In the genomic region with DNA sequence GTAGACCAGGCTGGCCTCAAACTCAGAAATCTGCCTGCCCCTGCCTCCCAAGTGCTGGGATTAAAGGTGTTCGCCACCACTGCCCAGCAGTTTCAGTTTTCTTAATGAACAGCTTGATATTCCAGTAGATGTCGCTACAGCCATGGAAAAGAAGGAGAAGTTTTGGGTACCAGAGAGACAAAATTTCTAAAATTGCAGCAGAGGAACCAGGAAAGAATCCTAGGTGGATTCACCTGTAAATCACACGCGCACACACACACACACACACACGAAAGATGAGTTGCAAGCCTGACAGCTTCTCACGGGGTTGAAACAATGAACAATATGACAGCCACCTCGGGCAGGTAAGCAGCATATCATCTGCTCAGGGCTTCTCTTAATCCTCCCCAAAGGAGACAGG, we compare ENCODE assay signal across 9 mouse cellular contexts. TPM values are rescaled to one million over a fixed set of nuclear protein-coding genes. Genes with fewer than 3 reads are reported as not detected.
DNase-seq lines count a peak whose midpoint lies in the region; ATAC-seq and TF ChIP-seq lines count a peak whose summit lies in the region.
"Had no signal": no experiment of that assay in that cellular context is flagged by ENCODE, and none has a peak within 500 bp of the region (broad histone marks: within the 10 kb centered on the region; RNA-seq: fewer than 3 reads in every experiment).

No protein-coding gene starts in this region.

- peaks cover 4% of the 10 kb centered on the region; the same call in 1 of the 2 replicates for H3K4me1 ChIP-seq in forebrain, embryonic 14.5 days (ENCODE audit: control insufficient read depth, insufficient read depth, low read length)
- H3K4me1 ChIP-seq in forebrain, embryonic 12.5 days = no peaks in the 10 kb centered on the region
- no peaks in the 10 kb centered on the region for H3K4me1 ChIP-seq in MEL (ENCODE audit: control insufficient read depth in 1 of 2, insufficient read depth in 2 of 2, low read length in 2 of 2)
- H3K4me1 ChIP-seq: megakaryocyte, embryonic 14.5 days had no signal

- intact Hi-C loops in left cerebral cortex, adult 2 months (cut with DNase I) = loop anchor here (1.0 to 5.0 kb wide), 2 partner anchors 352 to 493 kb away; no protein-coding TSS in a partner anchor
- intact Hi-C loops in left cerebral cortex, postnatal 4 days (cut with DNase I) = loop anchor here (5.0 kb wide), 1 partner anchor 353 kb away; no protein-coding TSS in a partner anchor

- no peaks in the 10 kb centered on the region for H3K9me3 ChIP-seq in forebrain, embryonic 14.5 days (replicated peaks; ENCODE audit: control insufficient read depth, low read length)
- no peaks in the 10 kb centered on the region for H3K9me3 ChIP-seq in forebrain, embryonic 12.5 days
- H3K9me3 ChIP-seq in MEL (replicated peaks; ENCODE audit: insufficient read depth, low read length) = no peaks in the 10 kb centered on the region
- H3K9me3 ChIP-seq: megakaryocyte, embryonic 14.5 days had no signal

- H3K27me3 ChIP-seq in forebrain, embryonic 14.5 days (replicated peaks; ENCODE audit: control insufficient read depth, insufficient read depth, low read length) = no peaks in the 10 kb centered on the region
- no peaks in the 10 kb centered on the region for H3K27me3 ChIP-seq in forebrain, embryonic 12.5 days
- no peaks in the 10 kb centered on the region for H3K27me3 ChIP-seq in MEL (ENCODE audit: control insufficient read depth in 1 of 2, insufficient read depth in 2 of 2, low read length in 2 of 2)

- TF ChIP-seq CTCF in left cerebral cortex, adult 2 months (IDR thresholded peaks at IDR 0.05) = peak; percentile 65
- TF ChIP-seq CTCF in MEL (IDR thresholded peaks at IDR 0.05 in 2 of 3, conservative IDR thresholded peaks at IDR 0.05 in 1 of 3; ENCODE audit: control insufficient read depth in 1 of 3, insufficient read depth in 1 of 3, low read depth in 2 of 3, low read length in 3 of 3, poor library complexity in 1 of 3, severe bottlenecking in 1 of 3) = peak in 1 of 3 experiments; percentile 36; a peak in 2 of 6 replicates

- no peak for TF ChIP-seq POLR2A in MEL (IDR thresholded peaks at IDR 0.05; ENCODE audit: control insufficient read depth in 1 of 2, insufficient read depth in 1 of 2, low read depth in 1 of 2, low read length in 2 of 2, poor library complexity in 1 of 2)

- no peak overlapping the region for H3K4me2 ChIP-seq in forebrain, embryonic 14.5 days (ENCODE audit: low read length)
- H3K4me2 ChIP-seq in forebrain, embryonic 12.5 days = no peak overlapping the region

- H3K9ac ChIP-seq in forebrain, embryonic 14.5 days (ENCODE audit: low read length) = no peak overlapping the region
- no peak overlapping the region for H3K9ac ChIP-seq in forebrain, embryonic 12.5 days
- H3K9ac ChIP-seq in MEL (ENCODE audit: control insufficient read depth, low read depth, low read length, poor library complexity, severe bottlenecking) = no peak overlapping the region

- TF ChIP-seq RAD21 in MEL (IDR thresholded peaks at IDR 0.05; ENCODE audit: low read depth, low read length) = peak; percentile 42

- no peak overlapping the region for H3K27ac ChIP-seq in forebrain, embryonic 14.5 days (ENCODE audit: low read depth, low read length)
- H3K27ac ChIP-seq in forebrain, embryonic 12.5 days = no peak overlapping the region
- H3K27ac ChIP-seq in left cerebral cortex, adult 2 months = no peak overlapping the region
- no peak overlapping the region for H3K27ac ChIP-seq in MEL (ENCODE audit: control insufficient read depth, low read depth, low read length)

- DNase-seq in forebrain, embryonic 14.5 days (ENCODE audit: low spot score) = peak; percentile 68
- no peak for DNase-seq in left cerebral cortex, adult 2 months (ENCODE audit: extremely low spot score in 1 of 2, low spot score in 2 of 2)
- no peak for DNase-seq in left cerebral cortex, postnatal 4 days
- no peak for DNase-seq in MEL (ENCODE audit: low read depth, low spot score)
- DNase-seq in lung, postnatal 25 days (ENCODE audit: low spot score) = peak; percentile 18
- no peak for DNase-seq in urinary bladder, postnatal 14 days (ENCODE audit: low spot score)

- WGBS in forebrain, embryonic 14.5 days = 27% methylated on average over 7 of the region's 7 CpGs
- WGBS in forebrain, embryonic 12.5 days = 41% methylated on average over 7 of the region's 7 CpGs

- no peak for TF ChIP-seq EP300 in MEL (IDR thresholded peaks at IDR 0.05; ENCODE audit: low read depth in 1 of 2, low read length in 2 of 2)

- H3K4me3 ChIP-seq in forebrain, embryonic 14.5 days (ENCODE audit: low read depth, low read length) = no peak overlapping the region
- no peak overlapping the region for H3K4me3 ChIP-seq in forebrain, embryonic 12.5 days (replicated peaks)
- no peak overlapping the region for H3K4me3 ChIP-seq in left cerebral cortex, adult 2 months
- no peak overlapping the region for H3K4me3 ChIP-seq in MEL (ENCODE audit: control insufficient read depth in 1 of 2, insufficient read depth in 1 of 2, low read depth in 2 of 2, low read length in 2 of 2)
- H3K4me3 ChIP-seq: megakaryocyte, embryonic 14.5 days had no signal

- no peaks in the 10 kb centered on the region for H3K36me3 ChIP-seq in forebrain, embryonic 14.5 days (ENCODE audit: control insufficient read depth, insufficient read depth, low read length)
- no peaks in the 10 kb centered on the region for H3K36me3 ChIP-seq in forebrain, embryonic 12.5 days (replicated peaks)
- no peaks in the 10 kb centered on the region for H3K36me3 ChIP-seq in MEL (ENCODE audit: control insufficient read depth in 1 of 2, insufficient read depth in 2 of 2, low read length in 2 of 2)

- no peak for ATAC-seq in forebrain, embryonic 14.5 days
- no peak for ATAC-seq in forebrain, embryonic 12.5 days (ENCODE audit: low FRiP score)
- ATAC-seq in megakaryocyte, adult 5-6 weeks (ENCODE audit: poor library complexity, severe bottlenecking) = no peak

- H3K79me2 ChIP-seq in MEL (ENCODE audit: control insufficient read depth, insufficient read depth, low read length, poor library complexity) = no peaks in the 10 kb centered on the region

TF ChIP-seq in MEL, 35 proteins besides CTCF, POLR2A, EP300 and RAD21:
- no peak for TF ChIP-seq MXI1 (IDR thresholded peaks at IDR 0.05; ENCODE audit: low read depth, low read length)
- TF ChIP-seq JUND (IDR thresholded peaks at IDR 0.05; ENCODE audit: low read depth, low read length) = no peak
- no peak for TF ChIP-seq TCF12 (IDR thresholded peaks at IDR 0.05; ENCODE audit: low read depth, low read length)
- TF ChIP-seq MYB (IDR thresholded peaks at IDR 0.05; ENCODE audit: low read depth, low read length) = no peak
- no peak for TF ChIP-seq ZMIZ1 (IDR thresholded peaks at IDR 0.05; ENCODE audit: low read depth, low read length)
- no peak for TF ChIP-seq KAT2A (conservative IDR thresholded peaks at IDR 0.05; ENCODE audit: low read depth, low read length)
- no peak for TF ChIP-seq MAFK (IDR thresholded peaks at IDR 0.05; ENCODE audit: borderline replicate concordance, low read depth, low read length)
- TF ChIP-seq UBTF (IDR thresholded peaks at IDR 0.05; ENCODE audit: borderline replicate concordance, insufficient read depth, low read depth, low read length) = no peak
- no peak for TF ChIP-seq MEF2A (IDR thresholded peaks at IDR 0.05; ENCODE audit: extremely low read depth, insufficient replicate concordance, low read depth, low read length, poor library complexity, severe bottlenecking)
- TF ChIP-seq CHD2 (IDR thresholded peaks at IDR 0.05; ENCODE audit: low read length) = no peak
- TF ChIP-seq NRF1 (IDR thresholded peaks at IDR 0.05; ENCODE audit: insufficient read depth, low read depth, low read length, poor library complexity, severe bottlenecking) = no peak
- TF ChIP-seq GATA1 (IDR thresholded peaks at IDR 0.05; ENCODE audit: low read depth, low read length) = no peak
- no peak for TF ChIP-seq E2F4 (IDR thresholded peaks at IDR 0.05; ENCODE audit: borderline replicate concordance, low read depth, low read length)
- TF ChIP-seq TBP (IDR thresholded peaks at IDR 0.05; ENCODE audit: low read depth, low read length) = no peak
TF ChIP-seq in MEL: peak in this region for 0.

RNA-seq across cellular contexts. Expression of a gene that starts 28.1 kb away (rescaled TPM):
- 1.1 and 1.4 TPM in 2 replicates for polyA plus RNA-seq in forebrain, embryonic 14.5 days (2014; fragmentation: Nextera tagmentation; extraction: Ambion mirVana)
- 4.7 and 5.1 TPM in 2 replicates for polyA plus RNA-seq in forebrain, embryonic 12.5 days (2016; fragmentation: Nextera tagmentation; extraction: Ambion mirVana)
- 1 to 10 TPM; 1.6 to 2.3 TPM for total RNA-seq in left cerebral cortex, adult 2 months (2021)
- 1 to 10 TPM; 2.2 to 2.3 TPM for total RNA-seq in left cerebral cortex, postnatal 4 days (2021)
- 17.7 and 19.0 TPM in 2 replicates for total RNA-seq in MEL (2012; rRNA removed)
- polyA plus RNA-seq in MEL (2012; ENCODE audit: insufficient read depth in 1 of 2, insufficient read length in 2 of 2, low read depth in 1 of 2, low replicate concordance in 2 of 2, missing spikeins in 1 of 2) = 10 to 100 TPM in 1 of 2 experiments, not detected in 1; 15.7 TPM
- total RNA-seq in megakaryocyte, adult 5-6 weeks (2015) = 5.1 and 5.6 TPM in 2 replicates
- total RNA-seq in megakaryocyte, adult 5-6 weeks (2017) = 3.6 and 5.1 TPM in 2 replicates

RNA-seq across cellular contexts. Expression of a gene that starts 57.0 kb away (rescaled TPM):
- 3.4 and 5.1 TPM in 2 replicates for polyA plus RNA-seq in forebrain, embryonic 14.5 days (2014; fragmentation: Nextera tagmentation; extraction: Ambion mirVana)
- polyA plus RNA-seq in forebrain, embryonic 12.5 days (2016; fragmentation: Nextera tagmentation; extraction: Ambion mirVana) = 6.0 and 6.2 TPM in 2 replicates
- 1 to 10 TPM; 4.8 to 5.6 TPM for total RNA-seq in left cerebral cortex, adult 2 months (2021)
- 1 to 10 TPM; 9.0 to 9.1 TPM for total RNA-seq in left cerebral cortex, postnatal 4 days (2021)
- not detected in 2 replicates for total RNA-seq in MEL (2012; rRNA removed)
- not detected for polyA plus RNA-seq in MEL (2012; ENCODE audit: insufficient read depth in 1 of 2, insufficient read length in 2 of 2, low read depth in 1 of 2, low replicate concordance in 2 of 2, missing spikeins in 1 of 2)
- total RNA-seq in megakaryocyte, adult 5-6 weeks (2015) = not detected in 2 replicates
- 0.04 TPM in 1 of 2 replicates, not detected in the other for total RNA-seq in megakaryocyte, adult 5-6 weeks (2017)

Comparison
In these comparisons a context has a peak if more than half of its experiments do, and no peak if none do; other contexts are left out.
1. DNase-seq: peak in forebrain, embryonic 14.5 days (single experiment) and lung, postnatal 25 days (single experiment); none in left cerebral cortex, adult 2 months (0 of 2), left cerebral cortex, postnatal 4 days (single experiment), MEL (single experiment) and urinary bladder, postnatal 14 days (single experiment).